Mouse (Mus musculus) cerebellum, adult 11 months (tissue): ENCODE measurements around the gene Gm6367.
"Not testable (repeated sequence)": the region's sequence is repeated elsewhere in the genome, so short reads cannot be mapped to it uniquely, and the experiment has no call there.

Experiments
- DNase-seq: peaks from one replicate; pipeline ENCODE4 v3.0.0; 2022

Gm6367 gene

GRCm38 (mm10) chr5:94988326-94988725, at the start of gene Gm6367:
TSS of gene Gm6367 (plus strand) at chr5:94988626.
- not testable (repeated sequence) for DNase-seq
